Mouse (Mus musculus): Measurements from ENCODE around the gene Atp2a2. TPM values are rescaled to one million over a fixed set of nuclear protein-coding genes. Genes with fewer than 3 reads are reported as not detected.

Gene Atp2a2
- polyA plus RNA-seq, 1 experiment from 2014 or later = 74.1 TPM

GRCm38 (mm10) chr5:122513421-122514126, 11.5 kb upstream of the Atp2a2 start:
- no peak for ATAC-seq (ENCODE audit: low FRiP score)
- no peak for DNase-seq (ENCODE audit: low spot score)
- Histone ChIP-seq H3K27ac (no peak overlapping the region), H3K9ac (no peak overlapping the region), H3K4me3 (replicated peaks; ENCODE audit: low read length) (no peak overlapping the region), H3K4me1 (replicated peaks; ENCODE audit: control insufficient read depth, insufficient read depth, low read length) (peaks cover 8% of the 10 kb centered on the region), H3K9me3 (ENCODE audit: control insufficient read depth, low read length) (no peaks in the 10 kb centered on the region), H3K27me3 (ENCODE audit: control insufficient read depth, insufficient read depth, low read length) (no peaks in the 10 kb centered on the region), H3K4me2 (replicated peaks) (0 out of 2 replicates have a peak overlapping the region, but pooled peaks have one; percentile 21), H3K36me3 (replicated peaks; ENCODE audit: control insufficient read depth, insufficient read depth) (no peaks in the 10 kb centered on the region)
- 48% methylated on average over 21 of the region's 23 CpGs for WGBS

GRCm38 (mm10) chr5:122512011-122512410, 10.0 kb upstream of the Atp2a2 start:
- no peak for ATAC-seq (ENCODE audit: low FRiP score)
- DNase-seq (ENCODE audit: low spot score) = no peak
- no peak overlapping the region for H3K27ac ChIP-seq
- no peak overlapping the region for H3K4me3 ChIP-seq (replicated peaks; ENCODE audit: low read length)
- H3K4me2 ChIP-seq (replicated peaks) = no peak overlapping the region
- no peaks in the 10 kb centered on the region for H3K27me3 ChIP-seq (ENCODE audit: control insufficient read depth, insufficient read depth, low read length)
- 71% methylated on average over 6 of the region's 6 CpGs for WGBS
- no peaks in the 10 kb centered on the region for H3K9me3 ChIP-seq (ENCODE audit: control insufficient read depth, low read length)
- H3K36me3 ChIP-seq (replicated peaks; ENCODE audit: control insufficient read depth, insufficient read depth) = no peaks in the 10 kb centered on the region
- H3K9ac ChIP-seq = no peak overlapping the region
- peaks cover 8% of the 10 kb centered on the region for H3K4me1 ChIP-seq (replicated peaks; ENCODE audit: control insufficient read depth, insufficient read depth, low read length)

GRCm38 (mm10) chr5:122511405-122511804, 9.4 kb upstream of the Atp2a2 start:
- WGBS = 65% methylated on average over 9 of the region's 9 CpGs
- H3K27ac ChIP-seq = no peak overlapping the region
- H3K9ac ChIP-seq = no peak overlapping the region
- no peaks in the 10 kb centered on the region for H3K27me3 ChIP-seq (ENCODE audit: control insufficient read depth, insufficient read depth, low read length)
- no peak overlapping the region for H3K4me3 ChIP-seq (replicated peaks; ENCODE audit: low read length)
- ATAC-seq (ENCODE audit: low FRiP score) = no peak
- DNase-seq (ENCODE audit: low spot score) = no peak
- H3K4me2 ChIP-seq (replicated peaks) = no peak overlapping the region
- no peaks in the 10 kb centered on the region for H3K36me3 ChIP-seq (replicated peaks; ENCODE audit: control insufficient read depth, insufficient read depth)
- no peaks in the 10 kb centered on the region for H3K9me3 ChIP-seq (ENCODE audit: control insufficient read depth, low read length)
- peaks cover 8% of the 10 kb centered on the region for H3K4me1 ChIP-seq (replicated peaks; ENCODE audit: control insufficient read depth, insufficient read depth, low read length)

- Histone ChIP-seq H3K4me3 (replicated peaks; ENCODE audit: low read length) (no peak overlapping the region), H3K4me2 (replicated peaks) (no peak overlapping the region), H3K9ac (no peak overlapping the region), H3K27ac (no peak overlapping the region), H3K4me1 (replicated peaks; ENCODE audit: control insufficient read depth, insufficient read depth, low read length) (peaks cover 8% of the 10 kb centered on the region), H3K36me3 (replicated peaks; ENCODE audit: control insufficient read depth, insufficient read depth) (no peaks in the 10 kb centered on the region), H3K27me3 (ENCODE audit: control insufficient read depth, insufficient read depth, low read length) (no peaks in the 10 kb centered on the region), H3K9me3 (ENCODE audit: control insufficient read depth, low read length) (no peaks in the 10 kb centered on the region)
- ATAC-seq (ENCODE audit: low FRiP score) = no peak
- DNase-seq (ENCODE audit: low spot score) = no peak
- WGBS = 74% methylated on average over 17 of the region's 17 CpGs
Measured at GRCm38 (mm10) chr5:122510651-122511157, 8.7 kb upstream of the Atp2a2 start.

GRCm38 (mm10) chr5:122509608-122510007, 7.6 kb upstream of the Atp2a2 start:
- Histone ChIP-seq H3K36me3 (replicated peaks; ENCODE audit: control insufficient read depth, insufficient read depth) (no peaks in the 10 kb centered on the region), H3K27me3 (ENCODE audit: control insufficient read depth, insufficient read depth, low read length) (no peaks in the 10 kb centered on the region), H3K9ac (no peak overlapping the region), H3K4me2 (replicated peaks) (no peak overlapping the region), H3K9me3 (ENCODE audit: control insufficient read depth, low read length) (no peaks in the 10 kb centered on the region), H3K4me3 (replicated peaks; ENCODE audit: low read length) (no peak overlapping the region), H3K4me1 (replicated peaks; ENCODE audit: control insufficient read depth, insufficient read depth, low read length) (peaks cover 8% of the 10 kb centered on the region), H3K27ac (no peak overlapping the region)
- no peak for DNase-seq (ENCODE audit: low spot score)
- ATAC-seq (ENCODE audit: low FRiP score) = no peak
- WGBS = 55% methylated on average over 7 of the region's 7 CpGs

GRCm38 (mm10) chr5:122508861-122509306, 6.9 kb upstream of the Atp2a2 start:
- DNase-seq (ENCODE audit: low spot score) (no peak), ATAC-seq (ENCODE audit: low FRiP score) (no peak)
- Histone ChIP-seq H3K4me3 (replicated peaks; ENCODE audit: low read length) (no peak overlapping the region), H3K4me2 (replicated peaks) (no peak overlapping the region), H3K36me3 (replicated peaks; ENCODE audit: control insufficient read depth, insufficient read depth) (no peaks in the 10 kb centered on the region), H3K27me3 (ENCODE audit: control insufficient read depth, insufficient read depth, low read length) (no peaks in the 10 kb centered on the region), H3K9ac (no peak overlapping the region), H3K4me1 (replicated peaks; ENCODE audit: control insufficient read depth, insufficient read depth, low read length) (peaks cover 5% of the 10 kb centered on the region), H3K9me3 (ENCODE audit: control insufficient read depth, low read length) (no peaks in the 10 kb centered on the region), H3K27ac (no peak overlapping the region)
- WGBS = 74% methylated on average over 11 of the region's 11 CpGs

GRCm38 (mm10) chr5:122507396-122507795, 5.4 kb upstream of the Atp2a2 start:
- DNase-seq (ENCODE audit: low spot score) = no peak
- Histone ChIP-seq H3K9ac (no peak overlapping the region), H3K36me3 (replicated peaks; ENCODE audit: control insufficient read depth, insufficient read depth) (no peaks in the 10 kb centered on the region), H3K4me3 (replicated peaks; ENCODE audit: low read length) (no peak overlapping the region), H3K9me3 (ENCODE audit: control insufficient read depth, low read length) (no peaks in the 10 kb centered on the region), H3K4me1 (replicated peaks; ENCODE audit: control insufficient read depth, insufficient read depth, low read length) (peaks cover 11% of the 10 kb centered on the region), H3K27ac (no peak overlapping the region), H3K27me3 (ENCODE audit: control insufficient read depth, insufficient read depth, low read length) (no peaks in the 10 kb centered on the region), H3K4me2 (replicated peaks) (no peak overlapping the region)
- no peak for ATAC-seq (ENCODE audit: low FRiP score)

GRCm38 (mm10) chr5:122506462-122506861, 4.4 kb upstream of the Atp2a2 start:
- Histone ChIP-seq H3K36me3 (replicated peaks; ENCODE audit: control insufficient read depth, insufficient read depth) (no peaks in the 10 kb centered on the region), H3K4me2 (replicated peaks) (no peak overlapping the region)
- 94% methylated on average over 3 of the region's 3 CpGs for WGBS

GRCm38 (mm10) chr5:122505554-122505953, 3.5 kb upstream of the Atp2a2 start:
- Histone ChIP-seq H3K27me3 (ENCODE audit: control insufficient read depth, insufficient read depth, low read length) (no peaks in the 10 kb centered on the region), H3K36me3 (replicated peaks; ENCODE audit: control insufficient read depth, insufficient read depth) (no peaks in the 10 kb centered on the region), H3K9me3 (ENCODE audit: control insufficient read depth, low read length) (no peaks in the 10 kb centered on the region), H3K4me3 (replicated peaks; ENCODE audit: low read length) (no peak overlapping the region), H3K9ac (no peak overlapping the region), H3K27ac (no peak overlapping the region), H3K4me1 (replicated peaks; ENCODE audit: control insufficient read depth, insufficient read depth, low read length) (peaks cover 11% of the 10 kb centered on the region), H3K4me2 (replicated peaks) (no peak overlapping the region)
- ATAC-seq (ENCODE audit: low FRiP score) (no peak), DNase-seq (ENCODE audit: low spot score) (no peak)
- WGBS = 88% methylated on average over 5 of the region's 5 CpGs

More at GRCm38 (mm10) chr5:122506462-122506861, 4.4 kb upstream of the Atp2a2 start:
- DNase-seq (ENCODE audit: low spot score) = no peak
- no peaks in the 10 kb centered on the region for H3K9me3 ChIP-seq (ENCODE audit: control insufficient read depth, low read length)
- H3K4me3 ChIP-seq (replicated peaks; ENCODE audit: low read length) = no peak overlapping the region
- H3K9ac ChIP-seq = no peak overlapping the region
- no peaks in the 10 kb centered on the region for H3K27me3 ChIP-seq (ENCODE audit: control insufficient read depth, insufficient read depth, low read length)
- ATAC-seq (ENCODE audit: low FRiP score) = no peak
- peaks cover 11% of the 10 kb centered on the region for H3K4me1 ChIP-seq (replicated peaks; ENCODE audit: control insufficient read depth, insufficient read depth, low read length)
- H3K27ac ChIP-seq = no peak overlapping the region

Data from hindbrain, embryonic 14.5 days (tissue).